Mouse (Mus musculus) stomach, embryonic 14.5 days (tissue): ENCODE results near the gene Bcr. TPM values are rescaled to one million over a fixed set of nuclear protein-coding genes. Genes with fewer than 3 reads are reported as not detected.
A peak's percentile ranks its signal among the peaks of the same experiment; 100 is the strongest.

Source experiments
- ATAC-seq: fragments of 200-750 bp; cut with Nextera tagmentation; 2 replicates; pipeline ENCODE4 v1.8.0; 2017; ENCODE audit warnings: low read depth, moderate TSS enrichment; ENCODE audit not compliant: insufficient number of reproducible peaks, insufficient read depth, low FRiP score
- H3K27ac ChIP-seq: fragments of 300-500 bp; sonication (generic); 2 replicates; pipeline ENCODE4 v1.5.1; 2014; ENCODE audit warnings: mild to moderate bottlenecking, low read length, moderate library complexity, mixed read lengths
- H3K27me3 ChIP-seq: fragments of 300-500 bp; sonication (generic); 2 replicates; pipeline ENCODE4 v1.6.1; 2014; ENCODE audit warnings: low read length, control low read depth, mixed read lengths; ENCODE audit not compliant: control insufficient read depth, insufficient read depth
- H3K36me3 ChIP-seq: fragments of 300-500 bp; sonication (generic); 2 replicates; pipeline ENCODE4 v1.6.1; 2014; ENCODE audit warnings: mild to moderate bottlenecking, control low read depth, low read length, moderate library complexity, mixed read lengths; ENCODE audit not compliant: control insufficient read depth, insufficient read depth
- H3K4me1 ChIP-seq: fragments of 300-500 bp; sonication (generic); 2 replicates; pipeline ENCODE4 v1.6.1; 2014; ENCODE audit warnings: low read length, control low read depth, mixed read lengths; ENCODE audit not compliant: control insufficient read depth, insufficient read depth
- H3K4me2 ChIP-seq: fragments of 300-500 bp; sonication (generic); replicated peaks from 2 replicates; pipeline ENCODE4 v1.6.1; 2014; ENCODE audit warnings: low read depth, low read length, control low read depth
- H3K4me3 ChIP-seq: fragments of 300-500 bp; sonication (generic); 2 replicates; pipeline ENCODE4 v1.5.1; 2014; ENCODE audit warnings: low read depth, low read length, control low read depth
- H3K9ac ChIP-seq: fragments of 300-500 bp; sonication (generic); replicated peaks from 2 replicates; pipeline ENCODE4 v1.6.1; 2014; ENCODE audit warnings: low read depth, mild to moderate bottlenecking, control low read depth, low read length, moderate library complexity, mixed read lengths
- H3K9me3 ChIP-seq: fragments of 300-500 bp; sonication (generic); 2 replicates; pipeline ENCODE4 v1.6.1; 2016; ENCODE audit warnings: low read depth, low read length, control low read depth; ENCODE audit not compliant: control insufficient read depth
- WGBS: fragments of 180-500 bp; shearing (Covaris S2); extraction: QIAGEN DNeasy Blood & Tissue Kit; methylation state at CpG from one replicate; pipeline ENCODE4 v1.1.7; 2014; 5-methylcytosine and 5-hydroxymethylcytosine counted together
- polyA plus RNA-seq: library from polyadenylated mRNA; unstranded; fragments of >200 nt; fragmentation: Nextera tagmentation; extraction: Ambion mirVana; gene quantifications from 2 replicates; pipeline ENCODE4 v1.2.1, GENCODE M21; 2014

The Bcr gene
- polyA plus RNA-seq, 1 experiment from 2014 or later: 11.9 TPM

GRCm38 (mm10) chr10:75134861-75135517, 74.6 kb downstream of the Bcr start:
- no peaks in the 10 kb centered on the region for H3K27me3 ChIP-seq
- no peak overlapping the region for H3K4me3 ChIP-seq
- 91% methylated on average over 15 of the region's 15 CpGs for WGBS
- H3K27ac ChIP-seq: no peak overlapping the region
- H3K4me1 ChIP-seq: no peaks in the 10 kb centered on the region
- no peak overlapping the region for H3K9ac ChIP-seq
- H3K9me3 ChIP-seq: no peaks in the 10 kb centered on the region
- ATAC-seq: 0 out of 2 replicates have a peak, but pooled peaks have one; percentile 24
- H3K36me3 ChIP-seq: peaks cover 19% of the 10 kb centered on the region
- no peak overlapping the region for H3K4me2 ChIP-seq

- peaks cover 19% of the 10 kb centered on the region for H3K36me3 ChIP-seq
Measured at GRCm38 (mm10) chr10:75135518-75136162, 75.2 kb downstream of the Bcr start.

GRCm38 (mm10) chr10:75137148-75137547, 76.8 kb downstream of the Bcr start:
- 80% methylated on average over 3 of the region's 3 CpGs for WGBS
- peaks cover 21% of the 10 kb centered on the region for H3K36me3 ChIP-seq
- ATAC-seq: no peak

More at GRCm38 (mm10) chr10:75135518-75136162, 75.2 kb downstream of the Bcr start:
- Histone ChIP-seq H3K9me3 (no peaks in the 10 kb centered on the region), H3K27ac (no peak overlapping the region), H3K4me3 (no peak overlapping the region), H3K9ac (no peak overlapping the region), H3K4me1 (no peaks in the 10 kb centered on the region), H3K4me2 (no peak overlapping the region), H3K27me3 (no peaks in the 10 kb centered on the region)
- 0 out of 2 replicates have a peak, but pooled peaks have one; percentile 12 for ATAC-seq
- WGBS: 89% methylated on average over 21 of the region's 21 CpGs

GRCm38 (mm10) chr10:75145221-75145620, 84.8 kb downstream of the Bcr start:
- no peak overlapping the region for H3K27ac ChIP-seq
- no peaks in the 10 kb centered on the region for H3K4me1 ChIP-seq
- H3K27me3 ChIP-seq: no peaks in the 10 kb centered on the region
- H3K4me2 ChIP-seq: no peak overlapping the region
- no peaks in the 10 kb centered on the region for H3K9me3 ChIP-seq
- whole genome bisulfite sequencing: 84% methylated on average over 17 of the region's 17 CpGs
- no peak for ATAC-seq
- H3K4me3 ChIP-seq: no peak overlapping the region
- no peak overlapping the region for H3K9ac ChIP-seq
- H3K36me3 ChIP-seq: peaks cover 24% of the 10 kb centered on the region

More at GRCm38 (mm10) chr10:75137148-75137547, 76.8 kb downstream of the Bcr start:
- Histone ChIP-seq H3K27me3 (no peaks in the 10 kb centered on the region), H3K4me1 (no peaks in the 10 kb centered on the region), H3K4me3 (no peak overlapping the region), H3K27ac (no peak overlapping the region), H3K9ac (no peak overlapping the region), H3K9me3 (no peaks in the 10 kb centered on the region), H3K4me2 (no peak overlapping the region)

- Histone ChIP-seq H3K9me3 (no peaks in the 10 kb centered on the region), H3K27me3 (no peaks in the 10 kb centered on the region), H3K4me1 (no peaks in the 10 kb centered on the region), H3K36me3 (peaks cover 21% of the 10 kb centered on the region), H3K27ac (no peak overlapping the region), H3K9ac (no peak overlapping the region), H3K4me2 (no peak overlapping the region), H3K4me3 (no peak overlapping the region)
- WGBS: 91% methylated on average over 4 of the region's 4 CpGs
- ATAC-seq: no peak
Measured at GRCm38 (mm10) chr10:75146001-75146400, 85.6 kb downstream of the Bcr start.

GRCm38 (mm10) chr10:75146619-75147018, 86.2 kb downstream of the Bcr start:
- H3K9ac ChIP-seq: no peak overlapping the region
- H3K9me3 ChIP-seq: no peaks in the 10 kb centered on the region
- WGBS: 78% methylated on average over 10 of the region's 10 CpGs
- no peak for ATAC-seq
- H3K27ac ChIP-seq: no peak overlapping the region
- no peak overlapping the region for H3K4me2 ChIP-seq
- H3K4me1 ChIP-seq: no peaks in the 10 kb centered on the region
- H3K36me3 ChIP-seq: peaks cover 20% of the 10 kb centered on the region
- no peak overlapping the region for H3K4me3 ChIP-seq
- H3K27me3 ChIP-seq: no peaks in the 10 kb centered on the region

- ATAC-seq: no peak
- Histone ChIP-seq H3K9me3 (no peaks in the 10 kb centered on the region), H3K4me1 (no peaks in the 10 kb centered on the region), H3K9ac (no peak overlapping the region), H3K27ac (no peak overlapping the region), H3K4me2 (no peak overlapping the region), H3K27me3 (no peaks in the 10 kb centered on the region), H3K4me3 (no peak overlapping the region), H3K36me3 (peaks cover 22% of the 10 kb centered on the region)
- 42% methylated on average over 6 of the region's 6 CpGs for WGBS
Measured at GRCm38 (mm10) chr10:75148295-75148694, 87.9 kb downstream of the Bcr start.

GRCm38 (mm10) chr10:75150361-75150760, 90.0 kb downstream of the Bcr start:
- Histone ChIP-seq H3K4me2 (no peak overlapping the region), H3K4me1 (no peaks in the 10 kb centered on the region), H3K27ac (no peak overlapping the region), H3K36me3 (peaks cover 20% of the 10 kb centered on the region), H3K4me3 (no peak overlapping the region), H3K9ac (no peak overlapping the region), H3K9me3 (no peaks in the 10 kb centered on the region), H3K27me3 (no peaks in the 10 kb centered on the region)
- ATAC-seq: no peak
- 78% methylated on average over 5 of the region's 5 CpGs for WGBS
